Mouse (Mus musculus) midbrain, embryonic 14.5 days (tissue): ENCODE measurements at regions not wholly inside any gene's neighbourhood (a gene's known extent, or its start where the extent isn't known, plus 50 kb on each side); places are given as distances from the start of the nearest gene placed in this dataset.

ENCODE experiments used
- ATAC-seq: fragments of 200-750 bp; cut with Nextera tagmentation; 2 replicates; pipeline ENCODE4 v1.8.0; 2017; ENCODE audit warnings: moderate number of reproducible peaks, moderate library complexity; ENCODE audit not compliant: low FRiP score, low TSS enrichment
- DNase-seq: peaks from one replicate; pipeline ENCODE4 v3.0.0-alpha.2; 2015
- H3K27ac ChIP-seq: fragments of 300-500 bp; sonication (generic); replicated peaks from 2 replicates; pipeline ENCODE4 v1.5.1; 2014; ENCODE audit warnings: mild to moderate bottlenecking, low read depth, low read length, moderate library complexity
- H3K27me3 ChIP-seq: fragments of 300-500 bp; sonication (generic); 2 replicates; pipeline ENCODE4 v1.6.1; 2014; ENCODE audit warnings: low read length, control low read depth, mixed read lengths; ENCODE audit not compliant: control insufficient read depth, insufficient read depth
- H3K36me3 ChIP-seq: fragments of 300-500 bp; sonication (generic); 2 replicates; pipeline ENCODE4 v1.6.1; 2014; ENCODE audit warnings: low read length, control low read depth; ENCODE audit not compliant: control insufficient read depth, insufficient read depth
- H3K4me1 ChIP-seq: fragments of 300-500 bp; sonication (generic); 2 replicates; pipeline ENCODE4 v1.6.1; 2014; ENCODE audit warnings: mild to moderate bottlenecking, antibody characterized with exemption, low read length, control low read depth; ENCODE audit not compliant: control insufficient read depth, insufficient read depth
- H3K4me2 ChIP-seq: fragments of 300-500 bp; sonication (generic); 2 replicates; pipeline ENCODE4 v1.6.1; 2014; ENCODE audit warnings: mild to moderate bottlenecking, low read length, moderate library complexity
- H3K4me3 ChIP-seq: fragments of 300-500 bp; sonication (generic); replicated peaks from 2 replicates; pipeline ENCODE4 v1.5.1; 2014; ENCODE audit warnings: low read depth, low read length
- H3K9ac ChIP-seq: fragments of 300-500 bp; sonication (generic); replicated peaks from 2 replicates; pipeline ENCODE4 v1.6.1; 2014; ENCODE audit warnings: mild to moderate bottlenecking, low read length, moderate library complexity
- H3K9me3 ChIP-seq: fragments of 300-500 bp; sonication (generic); 2 replicates; pipeline ENCODE4 v1.6.1; 2016; ENCODE audit warnings: low read length, control low read depth, mixed read lengths; ENCODE audit not compliant: control insufficient read depth
- WGBS: fragments of 180-500 bp; shearing (Covaris S2); extraction: QIAGEN DNeasy Blood & Tissue Kit; methylation state at CpG from one replicate; pipeline ENCODE4 v1.1.7; 2014; 5-methylcytosine and 5-hydroxymethylcytosine counted together

DNA sequence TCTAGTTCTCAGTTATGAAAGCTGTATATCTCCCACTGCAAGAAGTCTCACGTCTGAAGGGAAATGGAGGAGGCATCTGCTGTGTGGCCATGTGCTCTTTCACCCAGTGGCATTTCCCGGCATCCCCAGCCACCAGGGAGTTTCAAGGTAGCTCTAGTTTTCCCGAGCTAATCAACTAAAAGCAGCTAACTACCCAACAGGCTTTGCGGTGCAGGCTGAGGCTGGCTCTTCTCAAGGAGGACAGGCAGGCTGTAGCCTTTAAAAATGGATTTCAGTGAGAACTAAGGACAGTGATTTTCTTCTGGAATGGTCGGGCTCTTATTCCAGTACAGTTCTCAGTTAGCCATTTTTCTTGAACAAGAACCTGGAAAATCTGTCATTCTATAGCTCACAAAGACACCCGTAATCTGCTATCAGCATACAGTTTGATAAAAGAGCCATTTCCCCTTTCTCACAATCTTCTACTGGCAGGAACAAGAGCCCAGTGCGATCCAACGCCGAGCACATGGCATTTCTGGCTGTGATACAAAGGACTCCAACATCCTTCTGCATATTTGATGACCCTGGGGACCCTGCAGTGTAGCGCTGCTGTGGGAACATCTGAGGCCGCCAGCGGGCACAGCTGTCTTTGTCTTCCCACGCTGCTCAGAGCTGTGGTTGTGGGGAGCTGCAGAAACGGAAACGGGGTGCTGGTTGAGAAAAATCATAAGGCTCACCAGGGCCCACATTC lies 188.9 kb upstream of the Hnrnpa3 start:
- 11% methylated on average over 15 of the region's 15 CpGs for WGBS
- H3K9ac ChIP-seq = peak overlapping the region; percentile 25; the same call in 1 of the 2 replicates
- H3K4me1 ChIP-seq = peaks cover 10% of the 10 kb centered on the region
- H3K4me2 ChIP-seq = peak overlapping the region; percentile 23
- H3K36me3 ChIP-seq = no peaks in the 10 kb centered on the region
- H3K27me3 ChIP-seq = no peaks in the 10 kb centered on the region
- peak; percentile 88 for ATAC-seq
- H3K9me3 ChIP-seq = no peaks in the 10 kb centered on the region
- no peak overlapping the region for H3K4me3 ChIP-seq
- DNase-seq = peak; percentile 90
- peak overlapping the region; percentile 88 for H3K27ac ChIP-seq

DNA sequence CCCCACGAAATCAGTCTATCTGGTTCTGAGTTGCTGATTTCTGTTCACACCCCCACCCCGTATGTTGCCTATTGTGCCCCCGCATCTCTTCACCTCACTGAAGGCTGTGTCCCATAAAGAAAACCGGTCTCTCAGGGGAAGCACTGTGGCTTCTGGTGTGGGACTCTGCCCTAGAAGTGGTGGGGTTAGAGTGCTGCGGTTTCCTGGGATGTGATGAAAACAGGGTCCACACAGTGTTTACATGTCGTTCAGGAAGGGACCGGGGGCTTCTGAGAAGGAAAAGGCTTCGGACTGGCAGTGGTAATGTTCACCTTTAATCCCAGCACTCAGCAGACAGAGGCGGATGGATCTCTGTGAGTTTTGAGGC lies 188.4 kb upstream of the Hnrnpa3 start:
- Histone ChIP-seq H3K4me3 (no peak overlapping the region), H3K9ac (peak overlapping the region; percentile 25; the same call in 1 of the 2 replicates), H3K27me3 (no peaks in the 10 kb centered on the region), H3K9me3 (no peaks in the 10 kb centered on the region), H3K36me3 (no peaks in the 10 kb centered on the region), H3K4me2 (peak overlapping the region; percentile 23; the same call in 1 of the 2 replicates), H3K4me1 (peaks cover 10% of the 10 kb centered on the region), H3K27ac (peak overlapping the region; percentile 88)
- 41% methylated on average over 9 of the region's 9 CpGs for WGBS
- DNase-seq (no peak), ATAC-seq (peak; percentile 43)

DNA sequence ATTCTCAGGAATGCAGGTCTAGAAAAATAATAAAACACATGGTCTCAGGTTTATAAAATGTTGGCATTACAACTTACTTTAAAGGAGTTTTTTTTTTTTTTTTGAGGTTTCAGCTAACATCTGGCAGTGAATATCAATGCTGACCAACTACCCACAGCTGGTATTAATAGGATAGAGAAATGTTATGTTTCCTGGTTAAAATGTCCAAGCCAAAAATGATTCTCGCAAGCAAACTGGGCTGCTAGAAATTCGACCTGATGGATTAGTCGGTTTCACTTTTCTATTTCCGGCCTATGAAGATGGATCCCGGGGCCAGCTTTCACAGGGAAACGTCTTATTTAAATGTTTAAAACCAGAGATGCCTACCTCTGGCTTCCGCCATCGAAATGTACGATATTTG lies 186.6 kb upstream of the Hnrnpa3 start:
- Histone ChIP-seq H3K4me1 (peaks cover 10% of the 10 kb centered on the region), H3K27me3 (no peaks in the 10 kb centered on the region), H3K4me3 (no peak overlapping the region), H3K27ac (no peak overlapping the region), H3K9ac (no peak overlapping the region), H3K9me3 (no peaks in the 10 kb centered on the region), H3K36me3 (no peaks in the 10 kb centered on the region), H3K4me2 (no peak overlapping the region)
- WGBS = 89% methylated on average over 9 of the region's 9 CpGs
- ATAC-seq (no peak), DNase-seq (no peak)

DNA sequence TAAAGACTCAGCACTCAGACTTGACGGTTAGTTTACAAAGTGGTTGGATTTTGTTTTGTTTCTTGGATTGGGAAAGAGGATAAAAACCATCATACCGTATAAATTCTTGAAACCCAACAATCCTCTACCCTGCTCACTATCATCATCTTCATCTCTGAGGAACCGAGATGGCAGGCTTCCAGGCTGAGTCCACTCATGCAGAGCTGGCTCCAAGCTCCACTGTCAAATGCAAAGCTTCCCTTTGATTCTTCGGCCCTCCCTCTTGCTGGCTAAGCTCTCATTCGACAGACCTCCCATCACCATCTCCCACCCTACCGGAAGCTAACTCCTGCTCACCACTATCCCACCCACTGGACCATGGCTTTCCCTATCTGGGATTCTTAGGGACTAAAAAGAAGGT lies 184.6 kb upstream of the Hnrnpa3 start:
- 53% methylated on average over 6 of the region's 6 CpGs for WGBS
- ATAC-seq = no peak
- H3K27me3 ChIP-seq = no peaks in the 10 kb centered on the region
- no peaks in the 10 kb centered on the region for H3K36me3 ChIP-seq
- H3K4me1 ChIP-seq = peaks cover 10% of the 10 kb centered on the region
- H3K4me3 ChIP-seq = no peak overlapping the region
- H3K9ac ChIP-seq = no peak overlapping the region
- no peak for DNase-seq
- no peak overlapping the region for H3K4me2 ChIP-seq
- no peaks in the 10 kb centered on the region for H3K9me3 ChIP-seq
- H3K27ac ChIP-seq = no peak overlapping the region

DNA sequence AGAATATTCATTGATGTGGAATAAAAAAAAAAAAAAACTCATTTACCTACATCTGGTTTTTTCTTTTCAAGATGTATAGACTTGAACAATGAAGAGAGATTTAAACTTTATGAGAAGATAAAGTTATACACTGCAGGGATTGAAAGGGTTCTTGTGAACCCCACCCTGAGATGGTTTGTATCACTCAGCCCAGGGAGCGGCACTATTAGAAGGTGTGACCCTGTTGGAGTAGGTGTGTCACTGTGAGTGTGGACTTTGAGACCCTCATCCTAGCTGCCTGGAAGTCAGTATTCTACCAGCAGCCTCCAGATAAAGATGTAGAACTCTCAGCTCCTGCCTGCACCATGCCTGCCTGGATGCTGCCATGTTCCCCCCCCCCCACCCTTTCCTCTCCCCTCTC lies 182.7 kb upstream of the Hnrnpa3 start:
- H3K4me1 ChIP-seq = no peaks in the 10 kb centered on the region; the same call in 1 of the 2 replicates
- H3K4me3 ChIP-seq = no peak overlapping the region
- no peak overlapping the region for H3K9ac ChIP-seq
- no peaks in the 10 kb centered on the region for H3K27me3 ChIP-seq
- H3K36me3 ChIP-seq = no peaks in the 10 kb centered on the region
- no peaks in the 10 kb centered on the region for H3K9me3 ChIP-seq
- WGBS = 93% methylated on average over 1 of the region's 1 CpGs
- no peak overlapping the region for H3K4me2 ChIP-seq
- H3K27ac ChIP-seq = no peak overlapping the region
- ATAC-seq (no peak), DNase-seq (no peak)

- 82% methylated on average over 8 of the region's 8 CpGs for WGBS
Measured at GRCm38 (mm10) chr2:75477076-75477475, 182.0 kb upstream of the Hnrnpa3 start.

GRCm38 (mm10) chr2:75479546-75479945 lies 179.5 kb upstream of the Hnrnpa3 start:
- 85% methylated on average over 5 of the region's 5 CpGs for WGBS
- ATAC-seq = no peak
- Histone ChIP-seq H3K4me1 (peaks cover 16% of the 10 kb centered on the region), H3K27ac (no peak overlapping the region), H3K36me3 (no peaks in the 10 kb centered on the region), H3K4me3 (no peak overlapping the region), H3K9me3 (no peaks in the 10 kb centered on the region), H3K4me2 (no peak overlapping the region), H3K9ac (no peak overlapping the region), H3K27me3 (no peaks in the 10 kb centered on the region)
- no peak for DNase-seq

More at GRCm38 (mm10) chr2:75477076-75477475, 182.0 kb upstream of the Hnrnpa3 start:
- Histone ChIP-seq H3K9ac (no peak overlapping the region), H3K4me3 (no peak overlapping the region), H3K9me3 (no peaks in the 10 kb centered on the region), H3K4me2 (no peak overlapping the region), H3K27me3 (no peaks in the 10 kb centered on the region), H3K27ac (no peak overlapping the region), H3K36me3 (no peaks in the 10 kb centered on the region), H3K4me1 (peaks cover 6% of the 10 kb centered on the region)
- ATAC-seq (no peak), DNase-seq (no peak)

GRCm38 (mm10) chr2:75481863-75482262 lies 177.2 kb upstream of the Hnrnpa3 start:
- WGBS = 40% methylated on average over 8 of the region's 8 CpGs
- Histone ChIP-seq H3K4me3 (no peak overlapping the region), H3K4me1 (peaks cover 16% of the 10 kb centered on the region), H3K27me3 (no peaks in the 10 kb centered on the region), H3K9ac (no peak overlapping the region), H3K4me2 (no peak overlapping the region), H3K9me3 (no peaks in the 10 kb centered on the region), H3K27ac (peak overlapping the region; percentile 66), H3K36me3 (no peaks in the 10 kb centered on the region)
- no peak for ATAC-seq
- peak; percentile 55 for DNase-seq

GRCm38 (mm10) chr2:75482484-75482883 lies 176.6 kb upstream of the Hnrnpa3 start:
- H3K36me3 ChIP-seq = no peaks in the 10 kb centered on the region
- no peaks in the 10 kb centered on the region for H3K9me3 ChIP-seq
- 71% methylated on average over 2 of the region's 2 CpGs for WGBS
- no peak overlapping the region for H3K4me3 ChIP-seq
- no peak for ATAC-seq
- H3K4me2 ChIP-seq = no peak overlapping the region
- no peak overlapping the region for H3K9ac ChIP-seq
- DNase-seq = no peak
- peaks cover 16% of the 10 kb centered on the region for H3K4me1 ChIP-seq
- no peak overlapping the region; the same call in 1 of the 2 replicates for H3K27ac ChIP-seq
- no peaks in the 10 kb centered on the region for H3K27me3 ChIP-seq
